Mouse (Mus musculus): Measurements from ENCODE around the gene Acot2. TPM values are rescaled to one million over a fixed set of nuclear protein-coding genes. Genes with fewer than 3 reads are reported as not detected.

The Acot2 gene
- polyA plus RNA-seq, 1 experiment from 2014 or later, result 29.0 TPM

GRCm38 (mm10) chr12:84042248-84042647 is 54.6 kb downstream of the Acot2 start:
- Histone ChIP-seq H3K9ac (no peak overlapping the region), H3K9me3 (no peaks in the 10 kb centered on the region), H3K4me1 (no peaks in the 10 kb centered on the region), H3K27me3 (replicated peaks) (no peaks in the 10 kb centered on the region), H3K27ac (no peak overlapping the region), H3K4me3 (replicated peaks) (no peak overlapping the region), H3K4me2 (no peak overlapping the region), H3K36me3 (no peaks in the 10 kb centered on the region)
- WGBS, result 66% methylated on average over 5 of the region's 5 CpGs
- ATAC-seq (ENCODE audit: insufficient read depth, low FRiP score, low read depth), result no peak

Other genes with a start within 250 kb of the Acot2 start
- gene Papln, start 224.2 kb upstream of the Acot2 start, polyA plus RNA-seq (2015; fragmentation: Nextera tagmentation; extraction: Ambion mirVana), result 3.5 TPM in 2 replicates
- gene Numb, start 65.9 kb upstream of the Acot2 start, polyA plus RNA-seq (2015; fragmentation: Nextera tagmentation; extraction: Ambion mirVana), result 29.8 and 34.1 TPM in 2 replicates
- gene Riox1, start 37.3 kb upstream of the Acot2 start, polyA plus RNA-seq (2015; fragmentation: Nextera tagmentation; extraction: Ambion mirVana), result 14.3 and 15.6 TPM in 2 replicates
- gene Heatr4, start 3.0 kb upstream of the Acot2 start, polyA plus RNA-seq (2015; fragmentation: Nextera tagmentation; extraction: Ambion mirVana), result 0.04 TPM in 1 of 2 replicates, not detected in the other
- gene Acot1, start 21.6 kb downstream of the Acot2 start, polyA plus RNA-seq (2015; fragmentation: Nextera tagmentation; extraction: Ambion mirVana), result 51.1 and 62.7 TPM in 2 replicates
- gene Acot4, start 50.5 kb downstream of the Acot2 start, polyA plus RNA-seq (2015; fragmentation: Nextera tagmentation; extraction: Ambion mirVana), result 2.4 and 2.6 TPM in 2 replicates
- 0.73 TPM in 1 of 2 replicates, not detected in the other for gene Gm49366, start 51.1 kb downstream of the Acot2 start, polyA plus RNA-seq (2015; fragmentation: Nextera tagmentation; extraction: Ambion mirVana)
- 0.68 and 1.3 TPM in 2 replicates for gene Acot3, start 64.3 kb downstream of the Acot2 start, polyA plus RNA-seq (2015; fragmentation: Nextera tagmentation; extraction: Ambion mirVana)
- gene Acot5, start 81.5 kb downstream of the Acot2 start, polyA plus RNA-seq (2015; fragmentation: Nextera tagmentation; extraction: Ambion mirVana), result 0.14 TPM in 1 of 2 replicates, not detected in the other
- 1.6 and 1.7 TPM in 2 replicates for gene Acot6, start 112.8 kb downstream of the Acot2 start, polyA plus RNA-seq (2015; fragmentation: Nextera tagmentation; extraction: Ambion mirVana)
- gene Dnal1, start 126.5 kb downstream of the Acot2 start, polyA plus RNA-seq (2015; fragmentation: Nextera tagmentation; extraction: Ambion mirVana), result 3.9 and 5.3 TPM in 2 replicates
- 0.76 and 0.94 TPM in 2 replicates for gene Pnma1, start 160.6 kb downstream of the Acot2 start, polyA plus RNA-seq (2015; fragmentation: Nextera tagmentation; extraction: Ambion mirVana)
- gene Elmsan1, start 231.0 kb downstream of the Acot2 start, polyA plus RNA-seq (2015; fragmentation: Nextera tagmentation; extraction: Ambion mirVana), result 9.9 and 10.5 TPM in 2 replicates

All from stomach, embryonic 15.5 days (tissue).